13 mouse cellular contexts compared by ENCODE assay signal in genomic region chr6:122605483-122605882, GRCm38 (mm10). TPM values are rescaled to one million over a fixed set of nuclear protein-coding genes. Genes with fewer than 3 reads are reported as not detected.
A peak's percentile ranks its signal among the peaks of the same experiment; 100 is the strongest.
DNase-seq lines count a peak whose midpoint lies in the region; ATAC-seq and TF ChIP-seq lines count a peak whose summit lies in the region.
"Had no signal": no experiment of that assay in that cellular context is flagged by ENCODE, and none has a peak within 500 bp of the region (broad histone marks: within the 10 kb centered on the region; RNA-seq: fewer than 3 reads in every experiment).

No protein-coding gene starts in this region.

- H3K27me3 ChIP-seq in lung, postnatal 0 days (replicated peaks; ENCODE audit: insufficient read depth, low read length): no peaks in the 10 kb centered on the region
- H3K27me3 ChIP-seq in ES-Bruce4 (ENCODE audit: control insufficient read depth, insufficient read depth, low read length, poor library complexity, severe bottlenecking): no peaks in the 10 kb centered on the region
- H3K27me3 ChIP-seq in stomach, postnatal 0 days (ENCODE audit: control insufficient read depth, insufficient read depth, low read length): no peaks in the 10 kb centered on the region
- no peaks in the 10 kb centered on the region for H3K27me3 ChIP-seq in hindbrain, embryonic 16.5 days (replicated peaks; ENCODE audit: control insufficient read depth, insufficient read depth, low read length)
- H3K27me3 ChIP-seq: embryonic facial prominence, embryonic 13.5 days had no signal

- H3K4me2 ChIP-seq in lung, postnatal 0 days (replicated peaks; ENCODE audit: low read depth, low read length): no peak overlapping the region
- no peak overlapping the region for H3K4me2 ChIP-seq in stomach, postnatal 0 days (replicated peaks; ENCODE audit: low read depth)
- no peak overlapping the region for H3K4me2 ChIP-seq in hindbrain, embryonic 16.5 days (ENCODE audit: low read length)
- H3K4me2 ChIP-seq: embryonic facial prominence, embryonic 13.5 days had no signal

- no peak for DNase-seq in lung, postnatal 0 days (ENCODE audit: low spot score)
- no peak for DNase-seq in lung, postnatal 36 days
- DNase-seq in stomach, postnatal 0 days (ENCODE audit: low spot score): no peak
- DNase-seq in urinary bladder, postnatal 36 days (ENCODE audit: low spot score in 2 of 2): no peak
- DNase-seq: adrenal gland, adult 2 months; cerebellum, adult 9-10 months; kidney, adult 9 months had no signal

- no peaks in the 10 kb centered on the region for H3K36me3 ChIP-seq in lung, postnatal 0 days (ENCODE audit: insufficient read depth, low read length)
- H3K36me3 ChIP-seq in ES-Bruce4 (ENCODE audit: control insufficient read depth, insufficient read depth, low read length, poor library complexity, severe bottlenecking): peaks cover 9% of the 10 kb centered on the region
- H3K36me3 ChIP-seq in stomach, postnatal 0 days (ENCODE audit: control insufficient read depth, insufficient read depth, low read length): no peaks in the 10 kb centered on the region
- H3K36me3 ChIP-seq in hindbrain, embryonic 16.5 days (ENCODE audit: control insufficient read depth, insufficient read depth, low read length): no peaks in the 10 kb centered on the region
- H3K36me3 ChIP-seq: embryonic facial prominence, embryonic 13.5 days had no signal

- ATAC-seq in lung, postnatal 0 days: no peak
- no peak for ATAC-seq in stomach, postnatal 0 days (ENCODE audit: low FRiP score, low TSS enrichment)
- no peak for ATAC-seq in hindbrain, embryonic 16.5 days

- no peak overlapping the region for H3K27ac ChIP-seq in lung, postnatal 0 days (ENCODE audit: low read length)
- no peak overlapping the region for H3K27ac ChIP-seq in ES-Bruce4 (ENCODE audit: insufficient read depth, low read length)
- H3K27ac ChIP-seq in bone marrow, adult 2 months (ENCODE audit: control insufficient read depth, insufficient read depth, low read depth, low read length, poor library complexity): no peak overlapping the region
- H3K27ac ChIP-seq in stomach, postnatal 0 days (replicated peaks): no peak overlapping the region
- H3K27ac ChIP-seq in hindbrain, embryonic 16.5 days (ENCODE audit: low read depth, low read length): no peak overlapping the region
- H3K27ac ChIP-seq: embryonic facial prominence, embryonic 13.5 days had no signal

- no peaks in the 10 kb centered on the region for H3K9me3 ChIP-seq in lung, postnatal 0 days (ENCODE audit: low read length)
- no peaks in the 10 kb centered on the region for H3K9me3 ChIP-seq in ES-Bruce4 (replicated peaks; ENCODE audit: control insufficient read depth, insufficient read depth, low read length, poor library complexity, severe bottlenecking)
- H3K9me3 ChIP-seq in stomach, postnatal 0 days (ENCODE audit: control insufficient read depth, low read length): no peaks in the 10 kb centered on the region
- H3K9me3 ChIP-seq in hindbrain, embryonic 16.5 days (ENCODE audit: control insufficient read depth, low read length): no peaks in the 10 kb centered on the region
- H3K9me3 ChIP-seq: embryonic facial prominence, embryonic 13.5 days had no signal

- TF ChIP-seq POLR2A in ES-Bruce4 (IDR thresholded peaks at IDR 0.05; ENCODE audit: insufficient read depth, low read length): no peak
- no peak for TF ChIP-seq POLR2A in bone marrow, adult 2 months (IDR thresholded peaks at IDR 0.05; ENCODE audit: borderline replicate concordance, control insufficient read depth, low read depth, low read length)

- 82% methylated on average over 8 of the region's 8 CpGs for WGBS in lung, postnatal 0 days
- WGBS in bone marrow, adult 2 months: 69% methylated on average over 8 of the region's 8 CpGs
- 81% methylated on average over 8 of the region's 8 CpGs for WGBS in stomach, postnatal 0 days
- 92% methylated on average over 8 of the region's 8 CpGs for WGBS in hindbrain, embryonic 16.5 days

- no peak overlapping the region for H3K9ac ChIP-seq in lung, postnatal 0 days (replicated peaks; ENCODE audit: low read depth)
- H3K9ac ChIP-seq in ES-Bruce4 (ENCODE audit: low read depth, poor library complexity, severe bottlenecking): no peak overlapping the region
- H3K9ac ChIP-seq in stomach, postnatal 0 days (ENCODE audit: low read length): no peak overlapping the region
- no peak overlapping the region for H3K9ac ChIP-seq in hindbrain, embryonic 16.5 days (ENCODE audit: low read depth, low read length)
- H3K9ac ChIP-seq: embryonic facial prominence, embryonic 13.5 days had no signal

- TF ChIP-seq EP300 in lung, postnatal 0 days (IDR thresholded peaks at IDR 0.05): no peak
- TF ChIP-seq EP300 in ES-Bruce4 (IDR thresholded peaks at IDR 0.05; ENCODE audit: insufficient read depth, low read depth, low read length): no peak
- TF ChIP-seq EP300 in stomach, postnatal 0 days (optimal IDR thresholded peaks at IDR 0.05): no peak

- H3K4me1 ChIP-seq in lung, postnatal 0 days (ENCODE audit: insufficient read depth, low read depth, low read length): no peaks in the 10 kb centered on the region
- no peaks in the 10 kb centered on the region for H3K4me1 ChIP-seq in ES-Bruce4 (ENCODE audit: control insufficient read depth, insufficient read depth, low read length)
- H3K4me1 ChIP-seq in bone marrow, adult 2 months (ENCODE audit: control insufficient read depth, insufficient read depth, low read length): peaks cover 1% of the 10 kb centered on the region; the same call in 1 of the 2 replicates
- H3K4me1 ChIP-seq in stomach, postnatal 0 days (replicated peaks; ENCODE audit: control insufficient read depth, insufficient read depth): no peaks in the 10 kb centered on the region
- H3K4me1 ChIP-seq in hindbrain, embryonic 16.5 days (ENCODE audit: control insufficient read depth, insufficient read depth, low read depth, low read length): peaks cover 5% of the 10 kb centered on the region
- H3K4me1 ChIP-seq: embryonic facial prominence, embryonic 13.5 days had no signal

- no peak overlapping the region for H3K4me3 ChIP-seq in lung, postnatal 0 days (ENCODE audit: low read depth, low read length)
- H3K4me3 ChIP-seq in ES-Bruce4 (ENCODE audit: low read depth, low read length): no peak overlapping the region
- H3K4me3 ChIP-seq in bone marrow, adult 2 months (replicated peaks; ENCODE audit: control insufficient read depth, low read depth, low read length): no peak overlapping the region
- no peak overlapping the region for H3K4me3 ChIP-seq in stomach, postnatal 0 days (ENCODE audit: low read depth, low read length)
- H3K4me3 ChIP-seq in hindbrain, embryonic 16.5 days (ENCODE audit: low read length): no peak overlapping the region
- H3K4me3 ChIP-seq: embryonic facial prominence, embryonic 13.5 days had no signal

- TF ChIP-seq CTCF in lung, postnatal 0 days (IDR thresholded peaks at IDR 0.05): peak; percentile 43
- peak; percentile 83 for TF ChIP-seq CTCF in ES-Bruce4 (IDR thresholded peaks at IDR 0.05; ENCODE audit: low read depth, low read length)
- TF ChIP-seq CTCF in bone marrow, adult 2 months (IDR thresholded peaks at IDR 0.05; ENCODE audit: control insufficient read depth, insufficient read depth, low read length): peak; percentile 83
- TF ChIP-seq CTCF in stomach, postnatal 0 days (IDR thresholded peaks at IDR 0.05; ENCODE audit: low read depth): peak; percentile 39

RNA-seq across cellular contexts. Expression of gene Apobec1, which starts 3.2 kb away (rescaled TPM):
- 8.9 and 9.5 TPM in 2 replicates for polyA plus RNA-seq in lung, postnatal 0 days (2015; fragmentation: Nextera tagmentation; extraction: Ambion mirVana)
- polyA plus RNA-seq in ES-Bruce4 (2011; ENCODE audit: insufficient read depth, insufficient read length, low read depth, missing spikeins): 7.9 and 9.7 TPM in 2 replicates
- polyA plus RNA-seq in bone marrow, adult 2 months (2011; ENCODE audit: insufficient read depth, insufficient read length, low replicate concordance, missing spikeins): 9.8 and 23.3 TPM in 2 replicates
- polyA plus RNA-seq in stomach, postnatal 0 days (2015; fragmentation: Nextera tagmentation; extraction: Ambion mirVana): 7.3 and 7.8 TPM in 2 replicates
- 1.3 and 2.8 TPM in 2 replicates for polyA plus RNA-seq in hindbrain, embryonic 16.5 days (2015; fragmentation: Nextera tagmentation; extraction: Ambion mirVana)

RNA-seq across cellular contexts. Expression of gene Gdf3, which starts 4.4 kb away (rescaled TPM):
- polyA plus RNA-seq in lung, postnatal 0 days (2015; fragmentation: Nextera tagmentation; extraction: Ambion mirVana): not detected in 2 replicates
- polyA plus RNA-seq in ES-Bruce4 (2011; ENCODE audit: insufficient read depth, insufficient read length, low read depth, missing spikeins): 34.8 and 37.0 TPM in 2 replicates
- 2.0 and 8.2 TPM in 2 replicates for polyA plus RNA-seq in bone marrow, adult 2 months (2011; ENCODE audit: insufficient read depth, insufficient read length, low replicate concordance, missing spikeins)
- not detected in 2 replicates for polyA plus RNA-seq in stomach, postnatal 0 days (2015; fragmentation: Nextera tagmentation; extraction: Ambion mirVana)
- polyA plus RNA-seq in hindbrain, embryonic 16.5 days (2015; fragmentation: Nextera tagmentation; extraction: Ambion mirVana): 0.06 TPM in 1 of 2 replicates, not detected in the other
- polyA plus RNA-seq: embryonic facial prominence, embryonic 13.5 days had no signal

RNA-seq across cellular contexts. Expression of gene Dppa3, which starts 20.7 kb away (rescaled TPM):
- not detected in 2 replicates for polyA plus RNA-seq in lung, postnatal 0 days (2015; fragmentation: Nextera tagmentation; extraction: Ambion mirVana)
- 203 and 217 TPM in 2 replicates for polyA plus RNA-seq in ES-Bruce4 (2011; ENCODE audit: insufficient read depth, insufficient read length, low read depth, missing spikeins)
- polyA plus RNA-seq in bone marrow, adult 2 months (2011; ENCODE audit: insufficient read depth, insufficient read length, low replicate concordance, missing spikeins): 1.8 TPM in 1 of 2 replicates, not detected in the other
- not detected in 2 replicates for polyA plus RNA-seq in stomach, postnatal 0 days (2015; fragmentation: Nextera tagmentation; extraction: Ambion mirVana)
- not detected in 2 replicates for polyA plus RNA-seq in hindbrain, embryonic 16.5 days (2015; fragmentation: Nextera tagmentation; extraction: Ambion mirVana)
- polyA plus RNA-seq: adrenal gland, adult 2 months; embryonic facial prominence, embryonic 13.5 days; heart, embryonic 16.5 days had no signal

RNA-seq across cellular contexts. Expression of gene Aicda, which starts 51.9 kb away (rescaled TPM):
- 0.05 TPM in 1 of 2 replicates, not detected in the other for polyA plus RNA-seq in lung, postnatal 0 days (2015; fragmentation: Nextera tagmentation; extraction: Ambion mirVana)
- polyA plus RNA-seq in ES-Bruce4 (2011; ENCODE audit: insufficient read depth, insufficient read length, low read depth, missing spikeins): 0.55 TPM in 1 of 2 replicates, not detected in the other
- 0.40 TPM in 1 of 2 replicates, not detected in the other for polyA plus RNA-seq in bone marrow, adult 2 months (2011; ENCODE audit: insufficient read depth, insufficient read length, low replicate concordance, missing spikeins)
- polyA plus RNA-seq in stomach, postnatal 0 days (2015; fragmentation: Nextera tagmentation; extraction: Ambion mirVana): 0.04 TPM in 1 of 2 replicates, not detected in the other
- 0.33 and 0.54 TPM in 2 replicates for polyA plus RNA-seq in hindbrain, embryonic 16.5 days (2015; fragmentation: Nextera tagmentation; extraction: Ambion mirVana)
- polyA plus RNA-seq: adrenal gland, adult 2 months; heart, embryonic 16.5 days; lung, embryonic 16.5 days had no signal

Comparison
In these comparisons a context has a peak if more than half of its experiments do, and no peak if none do; other contexts are left out.
1. RNA of gene Dppa3, which starts 20.7 kb away (polyA plus RNA-seq): 203 to 217 TPM in ES-Bruce4; 1.8 TPM in bone marrow, adult 2 months, not detected in stomach, postnatal 0 days, not detected in lung, postnatal 0 days and not detected in hindbrain, embryonic 16.5 days; every median in the first group is over 10 times any median in the second.
2. Peak in every context shown above with its lines, with median percentiles within 50 percentile points of each other: CTCF ChIP-seq.